Mouse (Mus musculus): ENCODE data around the gene Fam122a.

DNA sequence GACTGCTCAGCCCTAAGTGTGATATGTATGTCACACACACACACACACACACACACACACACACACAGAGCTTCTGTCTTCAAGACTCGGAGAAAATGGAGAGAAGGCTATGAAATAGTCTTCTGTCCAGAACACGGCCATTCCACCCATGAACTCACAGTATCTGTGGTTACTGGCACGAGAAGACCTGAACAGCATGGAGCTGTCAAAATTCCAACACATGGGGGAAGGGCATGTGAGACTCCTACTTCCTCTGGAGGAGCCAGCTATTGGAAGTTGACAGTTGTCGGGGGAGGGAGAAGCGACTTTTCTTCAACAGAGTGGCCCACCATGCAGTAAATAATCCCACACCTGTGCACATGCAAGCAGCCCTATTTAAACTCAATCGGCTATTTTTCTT, 42.9 kb downstream of the Fam122a start:
- TF ChIP-seq GATA1 (IDR thresholded peaks at IDR 0.05; ENCODE audit: low read length) (no peak), TAL1 (IDR thresholded peaks at IDR 0.05; ENCODE audit: low read length) (no peak)

Data from erythroblast, embryonic 14.5 days (primary cell).